Mouse (Mus musculus): ENCODE measurements around the gene Pex5l. TPM values are rescaled to one million over a fixed set of nuclear protein-coding genes. Genes with fewer than 3 reads are reported as not detected.

Gene Pex5l
- polyA plus RNA-seq, 2 experiments from 2014 or later, result not detected

DNA sequence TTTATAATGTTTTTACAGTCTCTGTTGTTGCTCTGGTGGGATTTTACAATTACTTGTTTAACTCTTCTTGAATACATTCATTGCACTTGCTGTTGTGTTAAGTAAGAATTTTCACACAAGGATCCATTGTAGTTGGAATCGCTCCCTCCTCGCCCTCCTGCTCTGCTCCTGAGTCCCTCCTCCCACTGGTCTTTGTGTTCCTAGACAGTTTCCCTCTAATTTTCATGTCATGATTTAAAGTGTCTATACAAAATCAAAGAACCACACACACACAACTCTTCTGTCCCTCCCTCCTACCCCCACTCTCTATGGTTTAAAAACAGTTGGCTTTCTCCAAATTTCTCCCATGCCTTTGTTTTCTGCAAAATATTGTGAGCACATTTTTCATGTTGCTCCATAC, 81.6 kb downstream of the Pex5l start:
- no peak for ATAC-seq

DNA sequence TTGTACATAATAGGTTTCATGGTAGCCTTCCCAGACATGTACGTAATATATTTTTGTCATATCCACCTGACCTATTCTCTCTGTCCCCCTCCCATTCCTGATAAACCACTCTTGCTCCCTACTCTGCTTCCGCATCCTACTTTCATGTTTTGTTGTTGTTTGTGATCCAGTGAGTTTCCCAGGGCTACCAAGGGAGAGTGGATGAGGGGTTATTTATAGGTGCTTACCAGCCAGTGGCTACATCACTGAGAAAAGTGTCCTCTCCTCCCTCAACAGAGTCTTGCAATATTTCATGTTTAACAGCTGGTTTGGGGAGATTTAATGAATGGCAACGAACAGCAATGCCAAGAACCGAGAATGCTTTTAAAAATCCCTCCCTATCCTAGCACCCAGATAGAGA, 82.0 kb downstream of the Pex5l start:
- no peak for ATAC-seq

DNA sequence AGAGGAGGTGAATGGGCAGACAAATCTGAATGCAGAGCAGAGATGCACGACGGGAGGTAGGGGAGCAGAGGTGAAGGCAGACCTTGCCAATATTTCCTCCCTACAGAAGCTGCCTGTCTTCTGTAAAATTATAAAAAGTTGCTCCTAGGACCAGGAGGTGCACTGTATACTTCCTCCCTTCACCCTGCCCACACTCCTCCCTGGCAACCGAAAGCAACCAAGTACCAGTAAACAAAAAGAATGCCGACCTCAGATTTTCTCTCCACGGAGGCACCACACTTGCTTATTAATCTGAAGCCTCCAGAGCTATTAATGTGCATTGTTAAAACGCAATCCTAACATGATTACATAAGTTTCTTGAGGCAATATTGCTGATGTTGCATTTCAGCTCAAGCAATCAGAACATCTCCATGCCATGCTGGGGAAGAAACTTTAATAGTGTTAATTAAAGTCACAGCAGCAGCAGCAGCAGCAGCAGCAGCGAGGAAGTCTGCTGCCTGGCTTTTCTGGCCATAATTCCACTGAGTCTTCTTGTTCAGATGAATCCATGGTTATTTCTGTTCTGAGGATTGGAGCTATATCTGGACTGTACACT, 82.6 kb downstream of the Pex5l start:
- no peak for ATAC-seq

- no peak for ATAC-seq
Measured at GRCm38 (mm10) chr3:33048304-33048703, 94.7 kb downstream of the Pex5l start.

GRCm38 (mm10) chr3:33044799-33045106, 98.3 kb downstream of the Pex5l start:
- ATAC-seq, result no peak

DNA sequence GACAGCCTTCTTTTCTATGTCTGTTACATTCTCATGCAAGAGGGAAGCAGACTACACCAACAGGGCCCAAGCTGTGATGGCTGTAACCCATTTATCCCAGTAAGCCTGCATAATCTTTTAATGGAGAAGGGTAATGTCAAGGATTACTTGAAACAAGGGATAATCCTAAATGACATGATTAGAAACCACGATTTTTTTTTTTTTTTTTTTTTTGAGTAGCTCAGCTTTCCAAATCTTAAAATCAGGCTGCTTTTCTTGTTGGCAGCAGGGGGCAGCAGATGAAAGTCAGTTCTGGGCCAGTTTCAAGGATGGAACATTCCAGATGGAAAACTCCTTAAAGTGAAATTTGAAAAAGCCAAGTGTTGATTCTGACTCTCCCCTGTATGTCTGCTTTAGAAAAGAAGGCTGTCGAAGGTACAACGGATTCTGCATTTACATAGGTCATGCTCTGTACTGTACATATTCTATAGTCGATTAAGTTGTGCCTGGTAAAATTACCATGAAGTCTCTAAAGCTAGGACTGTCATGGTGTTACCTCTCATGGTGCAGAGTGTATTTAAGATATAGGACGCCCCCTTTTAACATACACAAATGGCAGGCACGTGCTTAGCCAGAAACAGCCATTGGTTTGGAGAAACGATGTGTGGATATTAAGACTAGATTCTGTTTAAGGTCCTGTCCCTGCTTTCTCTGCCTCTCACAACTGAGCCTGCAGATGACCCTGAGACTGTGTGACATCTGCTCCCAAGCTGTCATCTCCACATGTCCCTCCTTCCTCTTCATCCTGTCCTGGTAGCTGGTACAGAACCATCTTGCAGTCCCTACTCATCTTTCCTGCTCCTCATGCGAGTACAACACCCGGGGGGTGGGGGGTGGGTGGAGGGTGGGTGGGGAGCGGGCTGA, 98.9 kb downstream of the Pex5l start:
- ATAC-seq, result no peak

DNA sequence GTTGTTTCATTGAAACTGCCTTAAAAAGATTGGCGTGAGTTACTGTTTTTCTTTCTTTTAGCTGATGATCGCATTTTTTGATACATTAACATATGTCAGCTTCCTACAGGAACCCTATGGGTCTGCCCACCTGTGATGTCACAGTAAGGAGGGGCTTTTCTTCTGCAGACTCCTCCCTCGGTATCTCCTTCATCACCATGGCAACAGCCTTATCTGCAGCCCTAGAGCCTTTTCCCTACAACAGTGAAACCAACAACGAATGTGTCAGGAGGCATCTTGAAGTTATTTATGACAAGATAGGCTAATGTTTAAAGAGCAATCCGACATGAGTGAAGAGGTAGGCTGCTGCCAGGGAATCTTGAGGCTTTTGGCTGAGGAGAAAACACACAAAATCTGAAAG, 118.5 kb downstream of the Pex5l start:
- no peak for ATAC-seq

- ATAC-seq, result no peak
Measured at GRCm38 (mm10) chr3:33003901-33004300, 139.1 kb downstream of the Pex5l start.

DNA sequence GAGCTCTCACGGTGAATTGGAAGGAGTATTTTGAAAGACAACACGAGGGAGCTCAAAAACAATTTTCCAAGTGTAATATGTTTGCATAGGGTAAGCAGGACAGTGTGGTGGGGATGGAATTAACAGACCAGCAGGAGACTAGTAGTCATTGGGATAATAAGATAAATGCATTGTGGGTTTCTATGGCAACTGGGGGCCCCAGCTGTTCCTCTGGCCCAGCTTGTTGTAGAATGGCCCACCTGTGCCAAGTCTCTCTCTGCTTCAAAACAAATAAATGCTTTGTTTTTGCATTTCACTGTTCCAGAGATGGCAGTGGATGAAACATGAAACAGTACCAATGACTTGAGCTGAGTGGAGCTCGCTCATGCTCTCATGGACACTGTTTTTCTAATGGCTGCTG, 141.3 kb downstream of the Pex5l start:
- no peak for ATAC-seq

DNA sequence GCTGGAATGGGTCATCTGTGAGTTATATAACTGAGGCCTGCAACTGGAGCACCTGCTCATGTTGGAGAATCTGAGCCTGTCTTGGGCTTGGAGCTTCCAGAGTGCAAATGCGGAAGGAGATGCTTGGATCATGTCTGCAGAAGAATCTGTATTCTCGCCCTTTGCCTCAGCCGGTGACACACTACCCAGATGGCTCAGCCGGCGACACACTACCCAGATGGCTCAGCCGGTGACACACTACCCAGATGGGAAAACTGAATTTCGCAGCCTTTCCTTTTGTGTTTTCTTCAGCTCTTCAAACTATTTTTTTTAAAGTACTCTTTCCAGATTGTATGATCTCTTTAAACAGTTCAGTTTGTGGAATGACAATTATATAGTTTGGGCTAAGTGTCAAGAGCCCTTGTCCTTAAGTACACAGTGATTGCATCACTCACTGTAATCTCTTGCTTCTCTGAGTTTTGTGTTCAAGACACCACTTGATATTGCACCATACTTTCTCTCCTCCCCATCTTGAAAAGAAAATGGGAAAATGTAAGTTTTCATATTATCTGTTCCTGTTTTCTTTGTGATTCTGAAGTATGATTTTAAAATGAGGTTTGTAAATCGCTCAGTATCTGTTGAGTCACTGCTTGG, 142.5 kb downstream of the Pex5l start:
- ATAC-seq, result no peak

- no peak for ATAC-seq
Measured at GRCm38 (mm10) chr3:32991713-32992575, 151.1 kb downstream of the Pex5l start.

- ATAC-seq, result no peak
Measured at GRCm38 (mm10) chr3:32987806-32988205, 155.2 kb downstream of the Pex5l start.

- ATAC-seq, result no peak
Measured at GRCm38 (mm10) chr3:32985141-32985540, 157.9 kb downstream of the Pex5l start.

- ATAC-seq, result no peak
Measured at GRCm38 (mm10) chr3:32979981-32980380, 163.1 kb downstream of the Pex5l start.

DNA sequence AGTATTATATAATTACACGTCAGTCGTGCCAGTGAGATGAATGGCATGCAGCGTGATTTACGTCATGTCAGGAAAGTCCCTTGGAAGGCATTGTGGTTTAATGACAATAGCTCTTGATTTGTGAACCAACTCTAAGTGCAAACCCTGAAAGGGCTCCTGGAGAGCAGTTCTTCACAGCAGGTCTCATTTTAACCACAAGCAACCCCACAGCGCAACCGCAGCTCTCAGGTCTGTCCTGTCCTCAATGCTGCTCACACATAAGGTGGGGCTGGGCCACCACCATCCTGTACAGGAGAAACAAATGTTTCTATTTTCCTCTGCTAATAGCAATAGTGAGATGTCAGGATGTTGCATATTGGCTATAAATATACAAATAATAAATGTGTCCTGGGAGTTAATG, 163.8 kb downstream of the Pex5l start:
- ATAC-seq, result no peak

- ATAC-seq, result no peak
Measured at GRCm38 (mm10) chr3:32970257-32970656, 172.8 kb downstream of the Pex5l start.

DNA sequence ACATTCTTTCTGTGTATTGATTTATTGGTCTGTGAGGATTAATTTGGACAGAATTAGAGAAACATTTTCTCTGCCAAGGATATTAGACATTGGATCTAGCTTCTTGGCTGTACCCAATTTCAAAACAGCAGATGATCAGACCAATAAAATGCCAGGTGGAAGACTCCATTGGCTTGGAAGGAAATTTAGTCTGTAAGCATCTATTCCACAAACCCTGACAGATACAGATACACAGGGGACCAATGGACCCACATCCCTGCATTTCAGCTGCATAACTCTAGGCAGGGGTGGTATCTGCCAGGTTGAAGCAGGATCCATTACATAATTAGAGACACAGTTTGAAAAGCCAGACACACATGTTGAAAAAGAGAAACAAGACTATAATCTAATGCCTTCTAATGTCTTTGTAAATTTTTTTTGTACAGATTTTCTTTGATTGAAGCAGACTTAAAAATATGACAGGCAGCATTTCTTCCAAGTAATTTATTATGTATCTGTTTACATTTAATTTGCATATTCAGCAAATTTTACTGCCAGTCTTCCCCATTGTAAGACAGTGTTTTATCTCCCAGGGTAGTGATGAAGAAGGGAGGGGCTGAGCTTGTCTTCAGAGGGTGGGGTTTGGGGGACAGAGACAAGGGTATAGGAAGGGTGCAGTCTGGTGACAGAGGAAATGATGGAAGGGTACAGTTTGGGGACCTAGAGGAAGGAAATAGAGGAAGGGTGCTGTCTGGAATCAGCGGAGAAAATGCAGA, 174.2 kb downstream of the Pex5l start:
- no peak for ATAC-seq

GRCm38 (mm10) chr3:32965528-32965927, 177.5 kb downstream of the Pex5l start:
- ATAC-seq, result no peak

GRCm38 (mm10) chr3:32961494-32961893, 181.6 kb downstream of the Pex5l start:
- ATAC-seq, result no peak

DNA sequence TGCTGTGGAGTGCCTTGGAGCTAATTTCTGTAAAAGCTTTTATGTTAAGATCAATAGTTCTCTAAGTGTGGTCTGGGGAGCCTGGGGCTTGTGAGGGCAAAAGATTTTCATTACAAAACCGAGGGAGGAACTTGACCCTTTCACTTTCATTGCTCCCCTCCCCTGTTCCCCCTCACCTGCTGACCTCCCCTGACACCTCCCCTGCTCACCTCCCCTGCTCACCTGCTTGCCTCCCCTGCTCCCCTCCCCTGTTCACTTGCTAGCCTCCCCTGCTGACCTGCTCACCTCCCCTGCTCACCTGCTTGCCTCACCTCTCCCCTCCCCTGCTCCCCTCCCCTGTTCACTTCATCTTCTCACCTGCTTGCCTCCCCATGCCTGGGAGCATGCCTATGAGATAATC, 191.7 kb downstream of the Pex5l start:
- ATAC-seq, result no peak

- ATAC-seq, result no peak
Measured at GRCm38 (mm10) chr3:32947486-32947885, 195.6 kb downstream of the Pex5l start.

GRCm38 (mm10) chr3:32939802-32940501, 203.1 kb downstream of the Pex5l start:
- no peak for ATAC-seq

Data from activated CD4-positive, CD25-positive, alpha-beta regulatory T cell, adult 4 months (primary cell).